Mouse (Mus musculus): Measurements from ENCODE around the gene Mansc4. TPM values are rescaled to one million over a fixed set of nuclear protein-coding genes. Genes with fewer than 3 reads are reported as not detected.

Mansc4 gene
- polyA plus RNA-seq, 1 experiment from 2014 or later: 6.1 TPM

DNA sequence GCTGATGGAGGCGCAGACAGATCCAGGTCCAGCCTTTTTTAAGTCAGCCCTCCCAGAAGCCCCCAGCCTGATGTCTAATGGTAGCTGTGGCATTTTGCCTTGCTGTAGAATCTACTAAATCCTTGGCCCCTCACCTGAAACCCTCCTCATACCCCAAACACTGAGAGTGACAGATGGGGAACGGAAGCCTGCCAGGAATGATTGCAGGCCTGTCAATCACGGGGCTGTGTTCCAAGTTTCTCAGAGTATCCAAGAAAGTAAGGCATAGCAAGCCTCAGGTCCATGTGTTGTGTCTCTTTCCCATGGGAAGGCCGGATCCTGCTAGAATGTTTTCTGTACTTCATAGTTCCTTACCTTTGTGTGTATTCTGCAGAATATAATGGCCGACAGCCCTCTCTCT, 3.4 kb upstream of the Mansc4 start:
- H3K9me3 ChIP-seq (ENCODE audit: control insufficient read depth, low read length): no peaks in the 10 kb centered on the region
- ATAC-seq (ENCODE audit: low FRiP score, low TSS enrichment): no peak
- peaks cover 11% of the 10 kb centered on the region for H3K27me3 ChIP-seq (ENCODE audit: control insufficient read depth, insufficient read depth, low read length)
- no peak overlapping the region for H3K9ac ChIP-seq (ENCODE audit: low read depth, low read length)
- no peak overlapping the region for H3K27ac ChIP-seq (ENCODE audit: low read depth, low read length)
- H3K4me3 ChIP-seq (ENCODE audit: low read length): no peak overlapping the region
- WGBS: 82% methylated on average over 5 of the region's 5 CpGs
- peaks cover 16% of the 10 kb centered on the region; the same call in 1 of the 2 replicates for H3K4me1 ChIP-seq (ENCODE audit: control insufficient read depth, insufficient read depth, low read length)
- H3K4me2 ChIP-seq (replicated peaks; ENCODE audit: low read depth, low read length): 0 out of 2 replicates have a peak overlapping the region, but pooled peaks have one; percentile 98
- peaks cover 2% of the 10 kb centered on the region; the same call in 1 of the 2 replicates for H3K36me3 ChIP-seq (ENCODE audit: control insufficient read depth, insufficient read depth, low read length)

DNA sequence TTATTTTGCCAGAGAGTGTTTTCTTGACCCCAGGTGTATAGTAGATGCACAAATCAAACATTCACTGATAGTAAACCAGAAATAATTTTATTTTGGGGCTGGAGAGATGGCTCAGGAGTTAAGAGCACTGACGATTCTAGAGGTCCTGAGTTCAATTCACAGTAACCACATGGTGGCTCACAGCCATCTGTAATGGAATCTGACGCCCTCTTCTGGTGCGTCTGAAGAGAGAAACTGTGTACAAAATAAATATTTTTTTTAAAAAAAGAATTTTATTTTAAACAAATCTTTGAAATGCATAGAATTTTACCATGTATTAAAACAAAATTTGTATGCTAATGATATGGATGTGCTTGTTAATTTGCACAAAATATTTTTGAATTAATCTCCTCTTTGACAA, 1.7 kb upstream of the Mansc4 start:
- no peaks in the 10 kb centered on the region for H3K9me3 ChIP-seq (ENCODE audit: control insufficient read depth, low read length)
- no peak overlapping the region for H3K4me3 ChIP-seq (ENCODE audit: low read length)
- no peak overlapping the region for H3K27ac ChIP-seq (ENCODE audit: low read depth, low read length)
- H3K27me3 ChIP-seq (ENCODE audit: control insufficient read depth, insufficient read depth, low read length): peaks cover 17% of the 10 kb centered on the region
- H3K4me1 ChIP-seq (ENCODE audit: control insufficient read depth, insufficient read depth, low read length): peaks cover 16% of the 10 kb centered on the region; the same call in 1 of the 2 replicates
- no peak overlapping the region for H3K4me2 ChIP-seq (replicated peaks; ENCODE audit: low read depth, low read length)
- no peaks in the 10 kb centered on the region for H3K36me3 ChIP-seq (ENCODE audit: control insufficient read depth, insufficient read depth, low read length)
- no peak for ATAC-seq (ENCODE audit: low FRiP score, low TSS enrichment)
- no peak overlapping the region for H3K9ac ChIP-seq (ENCODE audit: low read depth, low read length)
- WGBS: 80% methylated on average over 3 of the region's 3 CpGs

DNA sequence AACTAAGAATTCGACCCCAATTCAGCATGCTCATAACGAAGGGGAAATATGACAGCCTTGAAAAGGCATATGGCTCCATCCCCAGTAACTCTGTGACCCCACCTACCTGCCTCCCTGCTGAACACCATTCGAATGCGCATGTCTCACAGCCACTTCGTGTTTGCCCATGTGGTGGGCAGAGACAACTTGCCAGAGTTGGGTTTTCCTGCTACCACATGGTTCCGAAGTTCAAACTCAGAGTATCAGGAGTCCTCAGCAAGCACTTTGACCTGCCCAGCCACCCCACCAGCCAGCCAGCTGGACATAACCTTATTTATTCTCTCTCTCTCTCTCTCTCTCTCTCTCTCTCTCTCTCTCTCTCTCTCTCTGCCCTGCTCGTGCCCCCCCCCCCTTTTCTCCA, 904 bp upstream of the Mansc4 start:
- H3K4me2 ChIP-seq (replicated peaks; ENCODE audit: low read depth, low read length): no peak overlapping the region
- 37% methylated on average over 6 of the region's 7 CpGs for WGBS
- no peak overlapping the region for H3K4me3 ChIP-seq (ENCODE audit: low read length)
- H3K9me3 ChIP-seq (ENCODE audit: control insufficient read depth, low read length): no peaks in the 10 kb centered on the region
- H3K9ac ChIP-seq (ENCODE audit: low read depth, low read length): no peak overlapping the region
- peaks cover 21% of the 10 kb centered on the region for H3K27me3 ChIP-seq (ENCODE audit: control insufficient read depth, insufficient read depth, low read length)
- H3K27ac ChIP-seq (ENCODE audit: low read depth, low read length): no peak overlapping the region; the same call in 1 of the 2 replicates
- no peak for ATAC-seq (ENCODE audit: low FRiP score, low TSS enrichment)
- peaks cover 16% of the 10 kb centered on the region; the same call in 1 of the 2 replicates for H3K4me1 ChIP-seq (ENCODE audit: control insufficient read depth, insufficient read depth, low read length)
- no peaks in the 10 kb centered on the region for H3K36me3 ChIP-seq (ENCODE audit: control insufficient read depth, insufficient read depth, low read length)

DNA sequence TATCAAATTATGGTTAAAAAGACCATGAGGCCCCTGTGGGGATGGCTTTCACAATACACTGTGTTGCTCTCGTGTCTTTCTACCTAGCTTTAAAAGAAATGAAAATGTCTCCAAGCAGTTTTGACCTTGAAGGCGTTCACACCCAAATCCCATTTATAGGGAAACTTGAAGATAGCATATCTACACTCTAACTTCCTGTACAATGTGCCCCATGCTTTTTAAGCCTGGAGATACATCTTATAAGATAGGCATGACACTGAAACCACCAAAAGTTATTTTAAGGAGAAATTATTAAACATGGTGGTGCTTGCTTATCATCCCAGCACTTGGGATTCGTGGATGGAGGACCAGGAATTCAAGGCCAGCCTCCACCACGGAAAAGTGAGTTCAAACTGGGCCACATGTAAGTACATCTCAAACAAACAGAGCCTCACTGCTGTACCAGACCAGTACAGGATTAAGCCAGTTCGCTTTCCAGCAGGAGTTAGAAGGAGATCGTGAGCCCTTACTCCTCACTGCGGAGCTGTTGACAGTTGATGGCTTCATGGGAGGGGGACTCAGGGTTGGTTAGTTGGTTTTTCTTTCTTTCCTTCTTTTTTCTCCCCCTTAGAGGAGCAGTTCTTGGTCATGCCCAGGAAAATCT, 1.3 kb downstream of the Mansc4 start:
- WGBS: 50% methylated on average over 7 of the region's 7 CpGs
- no peaks in the 10 kb centered on the region for H3K36me3 ChIP-seq (ENCODE audit: control insufficient read depth, insufficient read depth, low read length)

DNA sequence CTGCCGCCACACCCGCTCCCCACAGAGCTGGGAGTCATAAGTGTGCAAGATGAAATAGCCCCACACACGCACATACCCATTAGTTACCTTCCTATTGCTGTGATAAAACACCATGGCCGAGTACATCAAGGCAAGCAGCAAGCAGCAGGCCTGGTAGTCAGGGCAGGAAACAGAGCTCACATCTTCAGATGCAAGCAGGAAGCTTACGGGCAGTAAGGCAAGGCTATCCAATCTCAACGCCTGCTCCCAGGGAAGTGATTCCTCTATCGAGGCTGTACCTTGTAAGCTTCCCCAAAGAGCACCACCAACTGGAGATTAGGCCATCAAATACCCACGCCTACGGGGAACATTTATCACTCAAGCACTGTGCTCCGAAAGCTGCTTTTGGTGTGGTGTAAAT, 6.9 kb downstream of the Mansc4 start:
- ATAC-seq (ENCODE audit: low FRiP score, low TSS enrichment): no peak
- Histone ChIP-seq H3K27ac (ENCODE audit: low read depth, low read length) (no peak overlapping the region), H3K4me1 (ENCODE audit: control insufficient read depth, insufficient read depth, low read length) (no peaks in the 10 kb centered on the region), H3K4me3 (ENCODE audit: low read length) (no peak overlapping the region), H3K4me2 (replicated peaks; ENCODE audit: low read depth, low read length) (no peak overlapping the region), H3K36me3 (ENCODE audit: control insufficient read depth, insufficient read depth, low read length) (no peaks in the 10 kb centered on the region; the same call in 1 of the 2 replicates), H3K9me3 (ENCODE audit: control insufficient read depth, low read length) (no peaks in the 10 kb centered on the region), H3K9ac (ENCODE audit: low read depth, low read length) (no peak overlapping the region), H3K27me3 (ENCODE audit: control insufficient read depth, insufficient read depth, low read length) (peaks cover 10% of the 10 kb centered on the region)
- WGBS: 90% methylated on average over 10 of the region's 10 CpGs

More for the DNA sequence above, 1.3 kb downstream of the Mansc4 start:
- H3K4me1 ChIP-seq (ENCODE audit: control insufficient read depth, insufficient read depth, low read length): peaks cover 7% of the 10 kb centered on the region; the same call in 1 of the 2 replicates
- peak overlapping the region; percentile 33; the same call in 1 of the 2 replicates for H3K27ac ChIP-seq (ENCODE audit: low read depth, low read length)
- no peak overlapping the region for H3K9ac ChIP-seq (ENCODE audit: low read depth, low read length)
- H3K9me3 ChIP-seq (ENCODE audit: control insufficient read depth, low read length): no peaks in the 10 kb centered on the region
- H3K27me3 ChIP-seq (ENCODE audit: control insufficient read depth, insufficient read depth, low read length): peaks cover 21% of the 10 kb centered on the region
- no peak overlapping the region for H3K4me2 ChIP-seq (replicated peaks; ENCODE audit: low read depth, low read length)
- no peak for ATAC-seq (ENCODE audit: low FRiP score, low TSS enrichment)
- H3K4me3 ChIP-seq (ENCODE audit: low read length): no peak overlapping the region

DNA sequence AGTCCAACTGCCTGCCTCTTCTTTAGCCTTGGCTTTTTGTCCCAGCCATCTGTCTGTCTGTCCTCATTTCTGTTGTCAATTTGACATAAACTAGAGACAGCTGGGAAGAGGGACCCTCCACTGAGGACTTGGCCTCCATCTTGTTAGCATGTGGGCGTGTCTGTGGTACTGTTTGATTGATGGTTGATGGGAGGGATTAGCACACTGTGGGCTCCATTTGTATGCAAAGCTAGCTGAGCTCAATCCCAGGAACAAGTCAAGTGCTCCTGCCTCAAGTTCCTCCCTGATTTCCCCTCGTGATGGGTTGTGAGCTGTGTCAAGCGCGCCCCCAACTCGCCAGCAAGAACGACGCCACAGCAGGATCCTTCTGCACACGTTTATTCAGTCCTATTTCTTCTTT, 10.0 kb downstream of the Mansc4 start:
- Histone ChIP-seq H3K4me1 (ENCODE audit: control insufficient read depth, insufficient read depth, low read length) (no peaks in the 10 kb centered on the region), H3K36me3 (ENCODE audit: control insufficient read depth, insufficient read depth, low read length) (peaks cover under 1% of the 10 kb centered on the region; the same call in 1 of the 2 replicates), H3K27ac (ENCODE audit: low read depth, low read length) (no peak overlapping the region), H3K4me3 (ENCODE audit: low read length) (no peak overlapping the region), H3K4me2 (replicated peaks; ENCODE audit: low read depth, low read length) (no peak overlapping the region), H3K9me3 (ENCODE audit: control insufficient read depth, low read length) (no peaks in the 10 kb centered on the region), H3K9ac (ENCODE audit: low read depth, low read length) (no peak overlapping the region), H3K27me3 (ENCODE audit: control insufficient read depth, insufficient read depth, low read length) (no peaks in the 10 kb centered on the region)
- 82% methylated on average over 8 of the region's 8 CpGs for WGBS
- ATAC-seq (ENCODE audit: low FRiP score, low TSS enrichment): no peak

DNA sequence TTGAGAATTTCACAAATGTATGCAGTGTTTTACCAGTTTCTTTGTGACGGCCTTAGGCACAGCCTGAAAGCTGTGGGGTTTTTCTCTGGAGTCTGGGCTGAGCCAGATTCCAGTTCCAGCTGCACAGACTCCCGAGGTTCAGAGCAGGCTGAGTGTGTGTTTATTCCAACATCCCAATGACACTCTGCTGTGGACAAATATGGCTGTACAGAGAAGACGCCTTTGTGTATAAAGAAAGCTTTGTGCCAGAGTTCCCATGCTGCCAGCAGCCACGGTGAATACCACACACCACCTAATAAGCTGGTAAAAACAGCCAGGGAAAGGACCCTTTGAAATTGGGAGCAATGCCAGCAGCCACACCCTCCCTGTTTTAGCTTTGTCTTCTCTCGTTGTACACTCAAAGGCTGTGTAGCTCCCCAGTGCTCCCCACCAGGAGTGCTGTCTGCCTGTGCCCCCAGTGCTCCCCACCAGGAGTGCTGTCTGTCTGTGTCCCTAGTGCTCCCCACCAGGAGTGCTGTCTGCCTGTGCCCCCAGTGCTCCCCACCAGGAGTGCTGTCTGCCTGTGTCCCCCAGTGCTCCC, 10.9 kb downstream of the Mansc4 start:
- no peak overlapping the region for H3K9ac ChIP-seq (ENCODE audit: low read depth, low read length)
- H3K4me3 ChIP-seq (ENCODE audit: low read length): no peak overlapping the region
- no peaks in the 10 kb centered on the region for H3K27me3 ChIP-seq (ENCODE audit: control insufficient read depth, insufficient read depth, low read length)
- ATAC-seq (ENCODE audit: low FRiP score, low TSS enrichment): no peak
- H3K4me2 ChIP-seq (replicated peaks; ENCODE audit: low read depth, low read length): no peak overlapping the region
- WGBS: 84% methylated on average over 5 of the region's 5 CpGs
- H3K27ac ChIP-seq (ENCODE audit: low read depth, low read length): no peak overlapping the region
- no peaks in the 10 kb centered on the region for H3K4me1 ChIP-seq (ENCODE audit: control insufficient read depth, insufficient read depth, low read length)
- no peaks in the 10 kb centered on the region for H3K9me3 ChIP-seq (ENCODE audit: control insufficient read depth, low read length)
- H3K36me3 ChIP-seq (ENCODE audit: control insufficient read depth, insufficient read depth, low read length): peaks cover 9% of the 10 kb centered on the region

DNA sequence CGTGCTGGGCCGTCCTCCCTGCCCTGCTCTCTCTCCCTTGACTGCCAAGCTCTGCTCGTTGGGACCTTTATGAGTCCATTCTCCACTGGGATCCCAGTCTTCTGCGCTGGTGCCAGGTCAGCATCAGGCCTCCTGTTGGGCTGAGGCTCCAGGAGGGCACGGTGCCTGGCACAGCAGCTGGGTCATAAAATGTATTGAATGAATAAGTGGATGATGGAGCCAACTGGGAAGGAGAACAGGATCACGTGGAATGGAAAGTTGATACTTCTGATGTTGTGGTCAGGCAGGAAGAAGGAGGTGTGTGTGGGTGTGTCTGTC, 21.9 kb downstream of the Mansc4 start:
- H3K27me3 ChIP-seq (ENCODE audit: control insufficient read depth, insufficient read depth, low read length): no peaks in the 10 kb centered on the region
- H3K4me1 ChIP-seq (ENCODE audit: control insufficient read depth, insufficient read depth, low read length): no peaks in the 10 kb centered on the region
- peaks cover 68% of the 10 kb centered on the region for H3K36me3 ChIP-seq (ENCODE audit: control insufficient read depth, insufficient read depth, low read length)
- no peak for ATAC-seq (ENCODE audit: low FRiP score, low TSS enrichment)
- no peak overlapping the region for H3K4me3 ChIP-seq (ENCODE audit: low read length)
- H3K27ac ChIP-seq (ENCODE audit: low read depth, low read length): no peak overlapping the region
- H3K4me2 ChIP-seq (replicated peaks; ENCODE audit: low read depth, low read length): no peak overlapping the region
- H3K9ac ChIP-seq (ENCODE audit: low read depth, low read length): no peak overlapping the region
- 47% methylated on average over 6 of the region's 6 CpGs for WGBS
- no peaks in the 10 kb centered on the region for H3K9me3 ChIP-seq (ENCODE audit: control insufficient read depth, low read length)

DNA sequence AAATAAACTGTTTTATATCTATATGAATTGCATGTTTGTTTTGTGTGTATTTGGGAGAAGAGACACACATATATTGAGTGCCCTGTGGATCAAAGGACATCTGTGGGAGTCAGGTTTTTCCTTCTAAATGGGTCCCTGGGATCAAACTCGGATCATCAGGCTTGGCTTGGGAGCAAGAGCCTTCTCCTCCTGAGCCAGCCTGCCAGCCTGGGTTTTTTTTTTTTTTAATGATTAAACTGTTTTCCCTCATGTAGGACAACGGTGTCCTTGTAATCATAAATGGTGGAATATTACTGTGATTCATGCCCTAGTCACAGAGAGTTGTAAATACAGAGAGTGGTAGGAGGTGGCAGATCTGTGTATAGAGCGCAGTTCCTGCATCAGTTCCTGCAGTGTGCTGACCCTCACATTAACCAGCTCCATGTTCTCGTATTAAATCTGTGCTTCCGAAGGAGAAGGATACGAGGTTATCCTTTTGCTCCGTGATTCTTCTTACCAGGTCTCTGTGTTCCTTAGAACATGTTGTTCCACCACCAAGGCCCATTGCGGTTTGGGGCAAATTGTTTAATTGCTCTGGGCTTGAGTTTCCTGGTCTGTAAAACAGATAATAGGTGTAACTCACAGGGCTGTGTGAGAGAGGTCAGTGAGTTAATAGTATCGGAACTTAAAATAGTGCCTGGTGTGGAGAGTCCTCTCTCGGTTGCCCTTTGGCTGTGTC, 22.4 kb downstream of the Mansc4 start:
- Histone ChIP-seq H3K27ac (ENCODE audit: low read depth, low read length) (no peak overlapping the region), H3K4me1 (ENCODE audit: control insufficient read depth, insufficient read depth, low read length) (no peaks in the 10 kb centered on the region), H3K36me3 (ENCODE audit: control insufficient read depth, insufficient read depth, low read length) (peaks cover 68% of the 10 kb centered on the region), H3K9me3 (ENCODE audit: control insufficient read depth, low read length) (no peaks in the 10 kb centered on the region), H3K4me3 (ENCODE audit: low read length) (no peak overlapping the region), H3K9ac (ENCODE audit: low read depth, low read length) (no peak overlapping the region), H3K27me3 (ENCODE audit: control insufficient read depth, insufficient read depth, low read length) (no peaks in the 10 kb centered on the region), H3K4me2 (replicated peaks; ENCODE audit: low read depth, low read length) (no peak overlapping the region)
- WGBS: 60% methylated on average over 10 of the region's 10 CpGs
- ATAC-seq (ENCODE audit: low FRiP score, low TSS enrichment): no peak
